Mouse (Mus musculus): Measurements from ENCODE around the gene Khdc1b. TPM values are rescaled to one million over a fixed set of nuclear protein-coding genes. Genes with fewer than 3 reads are reported as not detected.
"Not testable (repeated sequence)": the region's sequence is repeated elsewhere in the genome, so short reads cannot be mapped to it uniquely, and the experiment has no call there.

The Khdc1b gene
- not detected in 2 replicates for polyA plus RNA-seq (2012; rRNA removed)

DNA sequence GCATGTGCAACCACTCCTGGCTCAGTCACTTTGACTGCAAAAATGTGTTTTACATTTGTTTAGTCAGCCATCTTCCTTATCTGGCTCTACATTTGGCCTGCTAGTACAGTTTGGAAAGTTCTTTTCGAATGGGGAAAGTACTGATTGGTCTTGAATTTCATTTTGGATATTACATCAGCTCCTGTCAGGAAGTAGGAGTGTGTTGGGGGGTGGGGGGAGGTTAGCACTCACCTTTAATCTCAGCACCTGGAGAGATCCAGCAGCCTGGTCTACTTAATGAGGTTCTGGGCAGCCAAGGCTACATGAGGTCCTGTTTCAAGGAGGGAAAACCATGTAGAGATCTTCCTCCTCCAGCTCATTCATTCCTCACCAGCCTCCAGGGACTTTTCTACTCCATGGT lies at the start of gene Khdc1b:
TSS of gene Khdc1b (plus strand) at position 301 of the 400 bp plus-strand sequence.
- DNase-seq = no peak
- H3K4me3 ChIP-seq (replicated peaks; ENCODE audit: extremely low read depth, low read depth, low read length) = no peak within 1 kb of the TSS
- WGBS = 81% methylated on average over 1 of the region's 1 CpGs
- TF ChIP-seq POLR2A (IDR thresholded peaks at IDR 0.05; ENCODE audit: borderline replicate concordance, extremely low read depth, low read depth, low read length) (no peak), CTCF (IDR thresholded peaks at IDR 0.05; ENCODE audit: insufficient read depth, low read length) (no peak)
- H3K4me1 ChIP-seq (ENCODE audit: control insufficient read depth, insufficient read depth, low read length) = no peaks in the 10 kb centered on the region

GRCm38 (mm10) chr1:21335836-21336235 lies 47.5 kb upstream of the Khdc1b start:
- no peak for TF ChIP-seq CTCF (IDR thresholded peaks at IDR 0.05; ENCODE audit: insufficient read depth, low read length)
- TF ChIP-seq POLR2A (IDR thresholded peaks at IDR 0.05; ENCODE audit: borderline replicate concordance, extremely low read depth, low read depth, low read length) = no peak
- Histone ChIP-seq H3K4me1 (ENCODE audit: control insufficient read depth, insufficient read depth, low read length) (no peaks in the 10 kb centered on the region), H3K4me3 (replicated peaks; ENCODE audit: extremely low read depth, low read depth, low read length) (no peak overlapping the region)
- no peak for DNase-seq

- TF ChIP-seq POLR2A (IDR thresholded peaks at IDR 0.05; ENCODE audit: borderline replicate concordance, extremely low read depth, low read depth, low read length) (no peak), CTCF (IDR thresholded peaks at IDR 0.05; ENCODE audit: insufficient read depth, low read length) (no peak)
- DNase-seq = no peak
- Histone ChIP-seq H3K4me1 (ENCODE audit: control insufficient read depth, insufficient read depth, low read length) (no peaks in the 10 kb centered on the region), H3K4me3 (replicated peaks; ENCODE audit: extremely low read depth, low read depth, low read length) (no peak overlapping the region)
- 94% methylated on average over 1 of the region's 1 CpGs for WGBS
These were observed 42.6 kb upstream of the Khdc1b start for GRCm38 (mm10) chr1:21340745-21341144.

GRCm38 (mm10) chr1:21344253-21344652 lies 39.1 kb upstream of the Khdc1b start:
- Histone ChIP-seq H3K4me3 (replicated peaks; ENCODE audit: extremely low read depth, low read depth, low read length) (no peak overlapping the region), H3K4me1 (ENCODE audit: control insufficient read depth, insufficient read depth, low read length) (no peaks in the 10 kb centered on the region)
- 58% methylated on average over 4 of the region's 4 CpGs for WGBS
- TF ChIP-seq POLR2A (IDR thresholded peaks at IDR 0.05; ENCODE audit: borderline replicate concordance, extremely low read depth, low read depth, low read length) = no peak
- peak; percentile 36 for TF ChIP-seq CTCF (IDR thresholded peaks at IDR 0.05; ENCODE audit: insufficient read depth, low read length)
- peak; percentile 23 for DNase-seq

DNA sequence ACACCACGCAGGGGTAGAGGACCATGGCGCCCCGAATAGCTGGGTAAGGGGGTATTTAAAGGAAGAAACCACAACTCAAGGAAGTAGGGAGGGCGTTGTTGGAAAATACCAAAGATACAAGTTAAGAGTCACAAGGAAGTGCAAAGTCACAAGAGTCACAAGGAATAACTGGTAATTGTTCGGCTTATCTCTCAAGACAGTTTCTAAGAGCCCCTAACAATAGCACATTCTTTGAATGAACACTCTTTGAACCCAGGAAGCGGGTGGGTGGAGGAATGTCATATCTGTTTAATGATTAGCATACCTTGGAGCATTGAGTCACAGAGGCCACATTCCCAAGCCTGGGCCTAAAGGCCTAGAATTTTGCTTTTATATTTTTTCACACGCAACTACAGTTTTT lies 38.6 kb upstream of the Khdc1b start:
- DNase-seq; H3K4me1 ChIP-seq (ENCODE audit: control insufficient read depth, insufficient read depth, low read length); H3K4me3 ChIP-seq (replicated peaks; ENCODE audit: extremely low read depth, low read depth, low read length): not testable (repeated sequence)
- 67% methylated on average over 7 of the region's 7 CpGs for WGBS

GRCm38 (mm10) chr1:21349341-21349740 lies 34.0 kb upstream of the Khdc1b start, which contains the start of gene Khdc1a:
TSS of gene Khdc1a (plus strand) at chr1:21349641.
- DNase-seq = no peak
- Histone ChIP-seq H3K4me1 (ENCODE audit: control insufficient read depth, insufficient read depth, low read length) (no peaks in the 10 kb centered on the region), H3K4me3 (replicated peaks; ENCODE audit: extremely low read depth, low read depth, low read length) (no peak within 1 kb of the TSS)
- TF ChIP-seq POLR2A (IDR thresholded peaks at IDR 0.05; ENCODE audit: borderline replicate concordance, extremely low read depth, low read depth, low read length) = no peak
- no peak for TF ChIP-seq CTCF (IDR thresholded peaks at IDR 0.05; ENCODE audit: insufficient read depth, low read length)
- whole genome bisulfite sequencing = 67% methylated on average over 2 of the region's 2 CpGs

GRCm38 (mm10) chr1:21368031-21368430 lies 15.3 kb upstream of the Khdc1b start, which contains the start of gene Khdc1c:
TSS of gene Khdc1c (plus strand) at chr1:21368331.
- 46% methylated on average over 1 of the region's 1 CpGs for WGBS
- not testable (repeated sequence) for DNase-seq; H3K4me1 ChIP-seq (ENCODE audit: control insufficient read depth, insufficient read depth, low read length); H3K4me3 ChIP-seq (replicated peaks; ENCODE audit: extremely low read depth, low read depth, low read length)

- no peaks in the 10 kb centered on the region for H3K4me1 ChIP-seq (ENCODE audit: control insufficient read depth, insufficient read depth, low read length)
- no peak for DNase-seq
- WGBS = 58% methylated on average over 6 of the region's 6 CpGs
- TF ChIP-seq POLR2A (IDR thresholded peaks at IDR 0.05; ENCODE audit: borderline replicate concordance, extremely low read depth, low read depth, low read length) = no peak
- TF ChIP-seq CTCF (IDR thresholded peaks at IDR 0.05; ENCODE audit: insufficient read depth, low read length) = no peak
- H3K4me3 ChIP-seq (replicated peaks; ENCODE audit: extremely low read depth, low read depth, low read length) = no peak overlapping the region
These were observed 7.8 kb downstream of the Khdc1b start for GRCm38 (mm10) chr1:21391138-21391671.

- DNase-seq = no peak
- Histone ChIP-seq H3K4me1 (ENCODE audit: control insufficient read depth, insufficient read depth, low read length) (no peaks in the 10 kb centered on the region), H3K4me3 (replicated peaks; ENCODE audit: extremely low read depth, low read depth, low read length) (no peak overlapping the region)
- TF ChIP-seq POLR2A (IDR thresholded peaks at IDR 0.05; ENCODE audit: borderline replicate concordance, extremely low read depth, low read depth, low read length) (no peak), CTCF (IDR thresholded peaks at IDR 0.05; ENCODE audit: insufficient read depth, low read length) (no peak)
- 82% methylated on average over 8 of the region's 8 CpGs for WGBS
These were observed 19.4 kb downstream of the Khdc1b start for GRCm38 (mm10) chr1:21402804-21403203.

DNA sequence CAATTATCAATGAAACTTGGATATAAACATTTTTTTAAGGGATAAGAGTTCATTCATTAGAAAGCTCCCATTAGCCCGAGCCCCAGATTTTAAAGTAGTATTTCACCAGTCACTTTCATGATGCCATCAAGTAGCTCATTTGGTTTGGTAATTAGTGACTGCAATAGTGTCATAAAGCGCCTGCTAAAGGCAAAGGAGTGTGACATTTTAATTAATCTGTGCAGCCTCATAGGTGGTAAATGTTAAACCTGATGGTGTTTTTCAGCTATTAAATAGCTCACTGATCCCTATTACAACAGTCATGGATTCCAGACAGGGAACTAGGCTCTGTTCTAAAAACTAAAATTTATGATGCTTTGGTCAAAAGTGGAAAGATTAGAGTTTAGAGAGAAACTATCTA lies 23.9 kb downstream of the Khdc1b start:
- TF ChIP-seq CTCF (IDR thresholded peaks at IDR 0.05; ENCODE audit: insufficient read depth, low read length) = no peak
- DNase-seq = no peak
- WGBS = 72% methylated on average over 2 of the region's 2 CpGs
- Histone ChIP-seq H3K4me1 (ENCODE audit: control insufficient read depth, insufficient read depth, low read length) (no peaks in the 10 kb centered on the region), H3K4me3 (replicated peaks; ENCODE audit: extremely low read depth, low read depth, low read length) (no peak overlapping the region)
